Mouse (Mus musculus) embryonic fibroblast, embryonic 13.5 days (primary cell): ENCODE measurements at regions not wholly inside any gene's neighbourhood (a gene's known extent, or its start where the extent isn't known, plus 50 kb on each side); places are given as distances from the start of the nearest gene placed in this dataset.
A peak's percentile ranks its signal among the peaks of the same experiment; 100 is the strongest.

Experiments used
- H3K27ac ChIP-seq: 2 replicates; pipeline ENCODE4 v1.5.1; 2012; ENCODE audit warnings: low read length, control low read depth, inconsistent platforms; ENCODE audit not compliant: insufficient read depth
- H3K4me1 ChIP-seq: 2 replicates; pipeline ENCODE4 v1.6.1; 2011; ENCODE audit warnings: low read length; ENCODE audit not compliant: control insufficient read depth, insufficient read depth
- H3K4me3 ChIP-seq: 2 replicates; pipeline ENCODE4 v1.5.1; 2011; ENCODE audit warnings: mild to moderate bottlenecking, control low read depth, low read length; ENCODE audit not compliant: insufficient read depth
- CTCF ChIP-seq: IDR thresholded peaks from 2 replicates; pipeline ENCODE4 v1.5.1; 2011; ENCODE audit warnings: mild to moderate bottlenecking, control low read depth, low read length, moderate library complexity, borderline replicate concordance; ENCODE audit not compliant: insufficient read depth
- POLR2A ChIP-seq: IDR thresholded peaks from 2 replicates; pipeline ENCODE4 v1.6.1; 2011; ENCODE audit warnings: low read depth, mild to moderate bottlenecking, control low read depth, low read length, moderate library complexity

- Histone ChIP-seq H3K27ac (peak overlapping the region; percentile 73), H3K4me1 (peaks cover 5% of the 10 kb centered on the region), H3K4me3 (no peak overlapping the region)
- TF ChIP-seq POLR2A (no peak), CTCF (no peak)
Observed at GRCm38 (mm10) chr3:120123155-120123554, 338.9 kb upstream of the Ptbp2 start.

- H3K4me1 ChIP-seq = no peaks in the 10 kb centered on the region
- H3K27ac ChIP-seq = no peak overlapping the region
- no peak for TF ChIP-seq CTCF
- no peak overlapping the region for H3K4me3 ChIP-seq
Observed at GRCm38 (mm10) chr3:120083171-120083932, 299.1 kb upstream of the Ptbp2 start.

- Histone ChIP-seq H3K4me1 (no peaks in the 10 kb centered on the region), H3K4me3 (no peak overlapping the region), H3K27ac (no peak overlapping the region)
- TF ChIP-seq CTCF = no peak
- TF ChIP-seq POLR2A = no peak
Observed at GRCm38 (mm10) chr3:120073528-120073927, 289.3 kb upstream of the Ptbp2 start.

GRCm38 (mm10) chr3:120065714-120066113, 281.4 kb upstream of the Ptbp2 start:
- H3K27ac ChIP-seq = no peak overlapping the region
- H3K4me1 ChIP-seq = no peaks in the 10 kb centered on the region
- H3K4me3 ChIP-seq = no peak overlapping the region
- TF ChIP-seq CTCF = no peak
- no peak for TF ChIP-seq POLR2A

- TF ChIP-seq CTCF (no peak), POLR2A (no peak)
- H3K4me3 ChIP-seq = no peak overlapping the region
- no peak overlapping the region for H3K27ac ChIP-seq
- no peaks in the 10 kb centered on the region for H3K4me1 ChIP-seq
Observed at GRCm38 (mm10) chr3:120064854-120065480, 280.7 kb upstream of the Ptbp2 start.

- Histone ChIP-seq H3K27ac (no peak overlapping the region), H3K4me1 (no peaks in the 10 kb centered on the region), H3K4me3 (no peak overlapping the region)
- TF ChIP-seq POLR2A = no peak
Observed at GRCm38 (mm10) chr3:120062264-120062663, 278.0 kb upstream of the Ptbp2 start.

- H3K4me1 ChIP-seq = no peaks in the 10 kb centered on the region
- H3K27ac ChIP-seq = no peak overlapping the region
- TF ChIP-seq POLR2A = no peak
- TF ChIP-seq CTCF = no peak
- no peak overlapping the region for H3K4me3 ChIP-seq
Observed at GRCm38 (mm10) chr3:120059959-120060358, 275.7 kb upstream of the Ptbp2 start.

- no peaks in the 10 kb centered on the region for H3K4me1 ChIP-seq
- no peak overlapping the region for H3K4me3 ChIP-seq
- TF ChIP-seq CTCF = no peak
- TF ChIP-seq POLR2A = no peak
- no peak overlapping the region for H3K27ac ChIP-seq
Observed at GRCm38 (mm10) chr3:120055216-120056154, 271.2 kb upstream of the Ptbp2 start.

GRCm38 (mm10) chr3:120047238-120047637, 263.0 kb upstream of the Ptbp2 start:
- no peaks in the 10 kb centered on the region for H3K4me1 ChIP-seq
- H3K27ac ChIP-seq = no peak overlapping the region
- no peak overlapping the region for H3K4me3 ChIP-seq
- TF ChIP-seq CTCF (no peak), POLR2A (no peak)

GRCm38 (mm10) chr3:120037526-120037925, 253.3 kb upstream of the Ptbp2 start:
- TF ChIP-seq CTCF (no peak), POLR2A (no peak)
- H3K4me1 ChIP-seq = no peaks in the 10 kb centered on the region
- H3K27ac ChIP-seq = no peak overlapping the region
- no peak overlapping the region for H3K4me3 ChIP-seq
